Mouse (Mus musculus) limb, embryonic 14.5 days (tissue): ENCODE measurements around the gene Ybx2. TPM values are rescaled to one million over a fixed set of nuclear protein-coding genes. Genes with fewer than 3 reads are reported as not detected.

Experiments
- ATAC-seq: fragments of 200-750 bp; cut with Nextera tagmentation; 2 replicates; pipeline ENCODE4 v1.8.0; 2017; ENCODE audit warnings: low read depth, moderate number of reproducible peaks, moderate TSS enrichment; ENCODE audit not compliant: low FRiP score
- DNase-seq: peaks from one replicate; pipeline ENCODE4 v3.0.0-alpha.2; 2015; ENCODE audit warnings: low spot score
- H3K27ac ChIP-seq: fragments of 300-500 bp; sonication (generic); replicated peaks from 2 replicates; pipeline ENCODE4 v1.5.1; 2014; ENCODE audit warnings: low read depth, mild to moderate bottlenecking, low read length, moderate library complexity, mixed read lengths
- H3K27me3 ChIP-seq: fragments of 300-500 bp; sonication (generic); 2 replicates; pipeline ENCODE4 v1.6.1; 2014; ENCODE audit warnings: low read length, mixed read lengths; ENCODE audit not compliant: control insufficient read depth, insufficient read depth
- H3K36me3 ChIP-seq: fragments of 300-500 bp; sonication (generic); 2 replicates; pipeline ENCODE4 v1.6.1; 2014; ENCODE audit warnings: mild to moderate bottlenecking, low read length, moderate library complexity, mixed read lengths; ENCODE audit not compliant: control insufficient read depth, insufficient read depth
- H3K4me1 ChIP-seq: fragments of 300-500 bp; sonication (generic); 2 replicates; pipeline ENCODE4 v1.6.1; 2014; ENCODE audit warnings: antibody characterized with exemption, low read length, mixed read lengths; ENCODE audit not compliant: control insufficient read depth, insufficient read depth
- H3K4me2 ChIP-seq: fragments of 300-500 bp; sonication (generic); replicated peaks from 2 replicates; pipeline ENCODE4 v1.6.1; 2014; ENCODE audit warnings: low read depth, mild to moderate bottlenecking, low read length, moderate library complexity; ENCODE audit not compliant: severe bottlenecking
- H3K4me3 ChIP-seq: fragments of 300-500 bp; sonication (generic); replicated peaks from 2 replicates; pipeline ENCODE4 v1.5.1; 2014; ENCODE audit warnings: low read length
- H3K9ac ChIP-seq: fragments of 300-500 bp; sonication (generic); 2 replicates; pipeline ENCODE4 v1.6.1; 2014; ENCODE audit warnings: mild to moderate bottlenecking, low read depth, low read length, moderate library complexity; ENCODE audit not compliant: severe bottlenecking
- H3K9me3 ChIP-seq: fragments of 300-500 bp; sonication (generic); 2 replicates; pipeline ENCODE4 v1.6.1; 2016; ENCODE audit warnings: low read length; ENCODE audit not compliant: control insufficient read depth
- POLR2A ChIP-seq: fragments of 200-500 bp; IDR thresholded peaks from 2 replicates; pipeline ENCODE4 v1.8.0; 2012; ENCODE audit warnings: inconsistent platforms, mild to moderate bottlenecking, moderate library complexity, borderline replicate concordance; ENCODE audit not compliant: insufficient read depth, insufficient read length; ENCODE audit errors: extremely low read depth
- WGBS: fragments of 180-500 bp; shearing (Covaris S2); extraction: QIAGEN DNeasy Blood & Tissue Kit; methylation state at CpG from one replicate; pipeline ENCODE4 v1.1.7; 2014; 5-methylcytosine and 5-hydroxymethylcytosine counted together
- polyA plus RNA-seq, 2 experiments: library from polyadenylated mRNA; depleted of rRNA in 1 of 2; stranded (reverse) in 1 of 2; unstranded in 1 of 2; fragments of >200 nt; fragmentation: Nextera tagmentation in 1 of 2; extraction: Ambion mirVana in 1 of 2; gene quantifications; 2 replicates each; pipeline versions ENCODE4 v1.2.1 to v1.2.3; 2012 to 2014

Gene Ybx2
- polyA plus RNA-seq, 2 experiments = 7.2 to 70.1 TPM

DNA sequence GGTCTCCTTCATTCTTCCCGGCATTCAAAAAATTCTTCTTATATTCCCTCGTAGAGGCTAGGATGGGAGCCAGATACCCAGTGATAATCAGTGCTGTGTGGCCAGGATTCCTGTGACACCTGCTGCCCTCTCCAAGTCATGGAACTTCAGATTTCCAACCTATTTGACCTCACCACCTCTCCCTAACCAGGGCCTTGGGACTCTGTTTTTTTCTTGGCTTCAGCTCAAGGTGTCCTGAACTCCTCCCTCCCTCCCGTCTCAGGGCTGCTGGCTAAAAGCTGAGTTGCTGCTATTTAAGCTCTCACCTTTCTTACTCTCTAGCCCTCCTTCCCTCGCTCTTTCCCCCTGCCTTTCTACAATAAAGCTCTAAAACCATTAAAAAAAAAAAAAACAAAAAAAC lies 35.7 kb upstream of the Ybx2 start:
- Histone ChIP-seq H3K9me3 (no peaks in the 10 kb centered on the region), H3K4me2 (peak overlapping the region; percentile 75), H3K4me3 (peak overlapping the region; percentile 91), H3K4me1 (peaks cover 12% of the 10 kb centered on the region), H3K36me3 (peaks cover 18% of the 10 kb centered on the region), H3K9ac (peak overlapping the region; percentile 95), H3K27ac (0 out of 2 replicates have a peak overlapping the region, but pooled peaks have one; percentile 98), H3K27me3 (no peaks in the 10 kb centered on the region)
- TF ChIP-seq POLR2A = no peak
- 19% methylated on average over 4 of the region's 4 CpGs for WGBS
- no peak for ATAC-seq
- no peak for DNase-seq

DNA sequence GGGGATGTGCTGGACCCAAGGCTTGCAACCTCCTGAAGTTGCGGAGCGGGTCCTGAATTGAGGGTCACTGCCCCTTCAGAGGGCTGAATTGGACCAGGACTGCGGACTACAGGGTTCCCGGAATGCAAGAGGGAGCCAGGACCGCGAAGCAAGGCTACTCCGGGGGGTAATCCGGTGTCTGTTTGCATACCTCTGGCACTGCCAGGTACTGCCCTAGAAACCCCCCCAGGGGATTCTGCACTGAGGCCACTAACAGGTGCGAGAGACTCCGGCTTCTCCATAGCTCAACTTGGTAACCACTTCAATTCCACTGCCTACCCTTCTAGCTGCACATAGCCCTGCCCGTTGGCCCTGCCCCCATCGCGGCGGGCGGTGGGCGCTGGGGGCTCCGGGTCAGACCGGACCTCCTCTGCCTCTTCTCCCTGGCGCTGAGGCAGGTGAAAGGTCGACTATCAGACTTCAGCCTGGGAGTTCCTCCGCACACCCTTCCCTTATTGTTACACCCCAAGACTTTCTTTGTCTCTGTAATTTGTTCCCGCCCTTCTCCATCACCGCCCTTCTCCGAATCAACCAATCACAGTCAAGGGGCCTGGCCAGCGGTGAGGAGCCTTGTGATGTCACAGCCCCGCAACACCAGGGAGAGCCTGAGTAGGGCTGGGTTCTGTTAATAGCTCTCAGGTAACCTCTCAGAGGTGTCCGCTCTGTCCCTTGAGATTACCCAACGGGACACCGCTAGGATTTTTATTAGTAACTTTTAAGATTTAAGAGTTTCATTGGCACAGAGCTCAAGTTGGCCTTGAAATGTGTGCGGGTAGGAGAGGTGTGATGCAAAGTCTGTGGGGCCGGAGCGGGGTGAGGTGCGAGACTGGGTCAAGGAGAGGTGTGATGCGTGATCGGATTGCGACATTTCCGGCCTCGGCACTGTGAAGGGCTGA lies 34.9 kb upstream of the Ybx2 start, which contains the start of the genes 2810408A11Rik and Neurl4:
2810408A11Rik (minus strand) TSS at position 517 of the 935 bp plus-strand sequence.
Neurl4 (plus strand) TSS at position 602 of the 935 bp plus-strand sequence.
- Histone ChIP-seq H3K4me2 (peak within 1 kb of the TSS; percentile 75), H3K4me3 (peak within 1 kb of the TSS; percentile 91), H3K27ac (peak within 1 kb of the TSS; percentile 98), H3K27me3 (no peaks in the 10 kb centered on the region), H3K36me3 (peaks cover 26% of the 10 kb centered on the region), H3K9ac (peak within 1 kb of the TSS; percentile 95), H3K4me1 (peaks cover 12% of the 10 kb centered on the region), H3K9me3 (no peaks in the 10 kb centered on the region)
- TF ChIP-seq POLR2A = peak; percentile 90; the same call in 1 of the 2 replicates
- ATAC-seq (peak; percentile 93), DNase-seq (peak; percentile 93)
- WGBS = under 1% methylated on average over 37 of the region's 38 CpGs

DNA sequence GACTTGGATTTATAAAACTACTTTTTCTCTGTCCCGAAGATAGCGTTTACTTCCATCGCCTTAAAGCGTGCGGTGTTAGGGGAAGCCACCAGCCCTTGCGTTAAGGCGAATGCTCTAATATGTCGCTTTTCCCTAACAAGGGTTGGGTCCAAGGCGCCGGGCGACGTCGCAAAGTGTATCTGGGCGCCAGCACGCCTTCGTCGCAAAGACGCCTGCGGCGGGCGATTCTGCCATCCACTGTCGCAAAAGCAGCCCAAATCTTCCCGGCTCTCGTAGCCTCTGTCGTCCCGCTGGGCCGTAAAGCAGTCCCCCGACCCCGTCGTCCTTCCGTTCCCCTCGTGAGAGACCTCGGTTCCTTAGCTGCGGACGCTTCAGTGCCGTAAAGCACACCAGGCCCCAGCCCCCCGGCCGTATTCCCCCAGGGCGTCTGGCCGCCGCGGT lies 34.2 kb upstream of the Ybx2 start:
- Histone ChIP-seq H3K27me3 (no peaks in the 10 kb centered on the region), H3K4me2 (peak overlapping the region; percentile 75), H3K36me3 (peaks cover 33% of the 10 kb centered on the region), H3K27ac (peak overlapping the region; percentile 98), H3K9me3 (no peaks in the 10 kb centered on the region), H3K4me3 (peak overlapping the region; percentile 91), H3K9ac (peak overlapping the region; percentile 95), H3K4me1 (peaks cover 12% of the 10 kb centered on the region)
- TF ChIP-seq POLR2A = no peak; the same call in 1 of the 2 replicates
- DNase-seq (peak; percentile 98), ATAC-seq (peak; percentile 78)
- WGBS = under 1% methylated on average over 42 of the region's 42 CpGs

DNA sequence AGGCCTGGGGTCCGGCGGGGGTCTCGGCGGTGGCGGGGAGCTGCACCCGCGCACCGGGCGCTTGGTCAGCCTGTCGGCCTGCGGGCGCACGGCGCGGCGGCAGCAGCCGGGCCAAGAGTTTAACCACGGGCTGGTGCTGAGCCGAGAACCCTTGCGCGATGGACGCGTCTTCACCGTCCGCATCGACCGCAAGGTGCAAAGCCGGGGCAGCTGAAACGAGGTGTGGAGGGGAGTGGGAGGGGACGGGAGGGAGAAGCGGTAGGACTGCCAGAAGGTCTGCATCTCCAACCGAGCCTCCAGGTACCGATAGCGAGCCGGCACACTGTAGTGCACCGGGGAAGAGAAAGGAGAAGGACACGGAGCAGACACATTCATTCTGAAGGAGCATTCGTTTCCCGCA lies 33.6 kb upstream of the Ybx2 start:
- H3K9ac ChIP-seq = peak overlapping the region; percentile 95
- under 1% methylated on average over 39 of the region's 39 CpGs for WGBS
- no peak for DNase-seq

DNA sequence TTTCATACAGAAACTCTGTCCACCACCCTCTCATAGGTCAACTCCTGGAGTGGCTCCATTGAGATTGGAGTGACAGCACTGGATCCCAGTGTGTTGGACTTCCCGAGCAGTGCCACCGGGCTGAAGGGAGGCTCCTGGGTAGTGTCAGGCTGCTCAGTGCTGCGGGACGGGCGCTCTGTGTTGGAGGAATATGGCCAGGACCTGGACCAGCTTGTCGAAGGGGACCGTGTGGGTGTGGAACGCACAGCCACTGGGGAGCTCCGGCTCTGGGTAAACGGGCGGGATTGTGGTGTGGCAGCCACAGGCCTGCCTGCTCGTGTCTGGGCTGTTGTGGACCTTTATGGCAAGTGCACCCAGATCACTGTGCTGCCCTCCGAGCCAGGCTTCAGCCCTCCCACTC lies 32.6 kb upstream of the Ybx2 start:
- Histone ChIP-seq H3K9me3 (no peaks in the 10 kb centered on the region), H3K4me3 (peak overlapping the region; percentile 91), H3K27me3 (no peaks in the 10 kb centered on the region), H3K9ac (peak overlapping the region; percentile 95; the same call in 1 of the 2 replicates), H3K4me2 (peak overlapping the region; percentile 75), H3K36me3 (peaks cover 48% of the 10 kb centered on the region), H3K27ac (no peak overlapping the region), H3K4me1 (peaks cover 12% of the 10 kb centered on the region)
- no peak for DNase-seq
- 88% methylated on average over 13 of the region's 13 CpGs for WGBS
- no peak for TF ChIP-seq POLR2A
- ATAC-seq = no peak

More for the DNA sequence above, 33.6 kb upstream of the Ybx2 start:
- Histone ChIP-seq H3K27ac (peak overlapping the region; percentile 98), H3K36me3 (peaks cover 39% of the 10 kb centered on the region), H3K4me3 (peak overlapping the region; percentile 91), H3K9me3 (no peaks in the 10 kb centered on the region), H3K4me2 (peak overlapping the region; percentile 75), H3K27me3 (no peaks in the 10 kb centered on the region), H3K4me1 (peaks cover 12% of the 10 kb centered on the region)
- ATAC-seq = no peak; the same call in 1 of the 2 replicates
- TF ChIP-seq POLR2A = no peak
